Mouse (Mus musculus) Muller cell, postnatal 12 days (primary cell): Measurements from ENCODE around the gene Cacna2d2.
A peak's percentile ranks its signal among the peaks of the same experiment; 100 is the strongest.
"Not testable (repeated sequence)": the region's sequence is repeated elsewhere in the genome, so short reads cannot be mapped to it uniquely, and the experiment has no call there.

Experiments used
- DNase-seq: peaks from one replicate; pipeline ENCODE4 v3.0.0-alpha.2; 2015; ENCODE audit errors: inconsistent ontology term

The Cacna2d2 gene

DNA sequence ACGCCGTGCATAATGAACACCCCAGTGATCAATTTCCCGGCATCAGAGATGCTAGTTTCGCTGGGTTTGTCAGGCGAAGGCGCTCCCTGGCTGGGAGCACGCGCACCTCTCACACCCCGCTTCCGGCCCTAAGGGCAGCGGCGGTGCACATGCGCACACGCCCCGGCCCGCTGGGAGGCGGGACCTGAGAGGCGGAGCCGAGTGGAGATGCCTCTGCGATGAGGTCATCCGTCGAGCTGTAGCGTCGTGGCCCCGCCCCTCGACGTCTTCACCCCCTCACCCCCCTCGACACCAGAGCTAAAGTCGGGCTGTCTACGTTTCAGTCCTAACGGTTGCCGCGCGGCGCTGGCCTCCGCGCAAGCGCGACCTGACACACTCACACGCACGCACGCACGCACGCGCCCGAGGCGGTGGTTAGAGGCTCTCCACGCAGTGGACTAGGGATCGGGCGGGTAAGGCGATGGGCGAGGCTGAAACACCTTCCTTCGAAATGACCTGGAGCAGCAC is 155.0 kb downstream of the Cacna2d2 start:
- peak; percentile 99 for DNase-seq

- DNase-seq = peak; percentile 92
These were observed 155.6 kb downstream of the Cacna2d2 start for GRCm38 (mm10) chr9:107555031-107555457.

DNA sequence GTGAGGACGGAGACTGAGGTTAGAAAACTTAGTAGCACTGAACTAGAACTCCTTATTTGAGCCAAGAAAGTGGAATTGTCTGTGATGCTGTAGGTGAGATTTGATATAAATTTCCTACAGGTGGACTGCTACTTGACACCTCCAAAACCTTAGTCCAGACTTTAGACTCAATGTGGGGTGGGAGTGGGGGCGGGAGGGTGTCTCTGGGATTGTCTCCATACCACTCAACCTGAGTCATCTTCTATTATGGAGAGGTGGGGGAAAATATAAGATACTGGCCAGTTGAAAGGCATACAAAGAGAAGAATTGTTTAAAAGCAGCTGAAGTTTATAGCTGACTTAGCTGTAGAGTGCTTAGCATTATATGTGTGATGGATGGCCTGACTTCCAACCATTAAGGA is 156.3 kb downstream of the Cacna2d2 start:
- peak; percentile 64 for DNase-seq

- DNase-seq = no peak
These were observed 156.9 kb downstream of the Cacna2d2 start for GRCm38 (mm10) chr9:107556346-107556745.

GRCm38 (mm10) chr9:107563029-107563581 is 163.7 kb downstream of the Cacna2d2 start, which contains the start of gene Tusc2:
Gene Tusc2, plus strand, starts transcription at chr9:107563255.
- peak; percentile 93 for DNase-seq

DNA sequence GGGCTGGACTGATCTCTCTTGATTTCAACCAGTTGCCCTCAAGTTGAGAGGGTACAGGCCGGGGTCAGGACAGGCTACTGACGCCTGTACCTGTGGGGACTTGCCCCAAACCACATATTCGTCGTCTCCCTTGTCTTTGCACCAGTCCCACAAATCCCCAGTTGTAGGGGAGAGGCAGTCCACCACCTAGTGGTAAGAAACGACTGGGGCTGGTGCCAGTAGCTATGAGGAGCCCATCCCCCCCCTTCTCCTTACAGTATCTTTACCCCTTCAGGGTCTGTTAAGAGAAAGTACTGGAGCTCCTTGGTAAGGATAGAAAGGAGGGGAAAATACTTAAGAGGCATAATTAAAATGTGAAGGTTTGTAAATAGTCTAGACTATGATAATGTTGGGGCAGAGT is 166.1 kb downstream of the Cacna2d2 start:
- DNase-seq = not testable (repeated sequence)

DNA sequence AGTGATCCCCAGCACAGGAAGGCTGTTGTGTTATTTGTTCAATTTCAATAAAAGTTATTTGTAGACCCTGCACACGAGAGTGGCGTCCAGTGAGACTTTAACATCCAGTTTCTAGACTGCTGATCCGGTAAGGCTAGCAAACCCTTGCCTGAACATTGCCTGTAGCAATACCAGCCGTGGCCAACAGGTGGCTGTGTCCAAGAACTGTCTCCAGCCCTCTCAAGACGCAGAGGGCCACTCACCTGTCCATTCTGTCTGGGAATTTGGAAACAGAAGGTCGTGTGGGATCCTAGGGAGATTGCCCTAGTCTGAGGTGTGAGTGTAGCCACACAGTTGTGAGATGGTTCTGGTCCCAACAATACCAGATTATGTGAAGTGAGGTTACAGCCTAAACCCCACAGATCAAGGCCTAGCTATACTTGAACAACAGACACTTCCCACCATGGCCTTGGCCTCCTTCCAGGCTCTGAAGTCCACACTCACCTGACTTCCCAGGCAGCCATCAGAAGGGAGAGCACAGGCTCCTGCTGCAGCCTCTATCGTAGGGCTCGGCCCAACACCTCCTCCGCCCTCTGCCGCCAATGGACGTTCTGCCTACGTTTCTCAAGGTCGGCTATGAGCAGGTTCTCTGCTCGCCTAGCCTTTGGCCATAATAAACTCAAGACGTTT is 166.8 kb downstream of the Cacna2d2 start:
- DNase-seq = peak; percentile 43

DNA sequence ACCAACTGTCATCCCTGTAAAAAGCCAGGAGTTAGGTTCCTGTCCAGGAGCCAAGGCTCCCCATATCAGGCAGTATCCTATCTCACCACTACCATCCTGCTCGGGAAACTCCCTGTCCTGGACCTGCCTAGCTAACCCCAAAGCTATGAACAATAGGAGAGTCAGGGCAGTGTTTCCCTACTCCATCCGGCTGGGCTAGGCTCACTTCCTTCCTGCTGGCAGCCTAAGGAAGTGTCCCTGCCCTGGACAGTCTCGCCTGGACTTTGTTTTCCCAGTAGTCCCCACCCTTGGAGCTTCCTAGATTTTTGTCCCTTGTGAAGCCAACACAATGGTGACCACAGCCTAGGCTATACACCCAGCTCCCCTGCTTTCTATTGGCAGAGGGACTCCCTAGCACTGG is 167.4 kb downstream of the Cacna2d2 start:
- DNase-seq = no peak

GRCm38 (mm10) chr9:107567702-107568319 is 168.4 kb downstream of the Cacna2d2 start, which contains the start of gene Hyal2:
Gene Hyal2, plus strand, starts transcription at chr9:107567945.
- DNase-seq = no peak

DNA sequence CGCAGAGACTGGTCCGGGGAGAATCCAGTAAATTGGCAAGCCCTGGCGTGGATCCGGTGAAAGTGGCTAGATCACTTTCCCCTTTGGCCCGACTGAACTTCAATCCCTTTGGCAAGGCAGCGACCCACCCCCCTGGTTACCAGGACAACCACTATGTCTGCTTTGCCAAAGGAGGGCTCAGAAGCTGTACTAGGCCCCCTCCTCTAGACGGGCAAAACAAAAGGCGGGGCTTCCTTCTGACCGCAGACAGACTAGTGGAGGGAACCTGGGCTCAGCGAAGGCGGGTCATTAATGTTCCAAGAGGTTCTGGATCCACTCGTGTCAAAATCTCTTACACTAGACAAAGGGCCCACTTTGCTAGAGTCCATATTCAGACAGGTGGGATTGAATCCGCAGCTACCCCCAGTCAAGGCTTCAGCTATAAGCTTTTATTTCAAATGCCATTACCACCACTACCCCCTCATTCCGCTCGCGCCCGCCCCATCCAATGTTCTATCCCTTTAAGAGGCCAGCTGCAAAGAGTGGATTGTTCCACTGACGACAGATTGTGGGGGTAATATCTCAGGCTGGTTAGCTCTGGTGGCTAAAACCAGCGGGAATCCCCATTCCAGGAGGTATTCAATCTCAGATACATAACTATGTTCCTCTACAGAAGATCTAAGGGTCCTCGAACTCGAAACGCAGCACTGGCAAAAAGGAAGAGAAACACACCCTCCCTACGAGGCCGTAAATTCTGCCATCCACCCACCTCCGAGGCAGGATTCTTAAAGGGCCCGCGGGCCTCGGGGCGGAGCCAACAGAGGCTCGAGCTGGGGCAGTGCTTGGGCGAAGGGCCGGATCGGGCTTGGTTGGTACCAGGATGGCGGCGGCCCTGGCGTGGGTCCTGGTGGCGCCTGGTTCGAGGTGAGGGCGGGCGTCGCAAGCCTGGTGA is 169.2 kb downstream of the Cacna2d2 start:
- DNase-seq = peak; percentile 93

- no peak for DNase-seq
These were observed 169.9 kb downstream of the Cacna2d2 start for GRCm38 (mm10) chr9:107569270-107569669.

DNA sequence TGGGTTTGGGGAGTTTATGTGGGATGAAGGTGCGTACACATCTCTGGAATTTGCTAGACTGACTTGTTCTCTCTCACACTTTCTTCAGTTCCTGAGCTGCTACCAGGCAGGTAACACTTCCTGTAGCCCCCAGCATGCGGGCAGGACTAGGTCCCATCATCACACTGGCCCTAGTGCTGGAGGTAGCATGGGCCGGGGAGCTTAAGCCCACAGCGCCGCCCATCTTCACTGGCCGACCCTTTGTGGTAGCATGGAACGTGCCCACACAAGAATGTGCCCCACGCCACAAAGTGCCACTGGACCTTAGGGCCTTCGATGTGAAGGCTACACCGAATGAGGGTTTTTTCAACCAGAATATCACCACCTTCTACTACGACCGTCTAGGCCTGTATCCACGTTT is 170.6 kb downstream of the Cacna2d2 start:
- no peak for DNase-seq

DNA sequence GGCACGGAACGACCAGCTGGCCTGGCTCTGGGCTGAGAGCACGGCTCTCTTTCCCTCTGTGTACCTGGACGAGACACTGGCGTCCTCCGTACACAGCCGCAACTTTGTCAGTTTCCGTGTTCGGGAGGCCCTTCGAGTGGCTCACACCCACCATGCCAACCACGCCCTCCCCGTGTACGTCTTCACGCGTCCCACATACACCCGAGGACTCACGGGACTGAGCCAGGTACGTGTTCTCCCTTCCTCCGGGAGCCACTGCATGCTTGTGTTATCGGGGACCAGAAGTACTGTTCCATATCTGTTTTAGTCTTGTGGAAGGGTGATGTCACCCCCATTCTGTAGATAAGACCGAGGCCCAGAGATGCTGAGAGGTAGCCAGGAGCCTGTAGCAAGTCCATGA is 171.4 kb downstream of the Cacna2d2 start:
- no peak for DNase-seq

DNA sequence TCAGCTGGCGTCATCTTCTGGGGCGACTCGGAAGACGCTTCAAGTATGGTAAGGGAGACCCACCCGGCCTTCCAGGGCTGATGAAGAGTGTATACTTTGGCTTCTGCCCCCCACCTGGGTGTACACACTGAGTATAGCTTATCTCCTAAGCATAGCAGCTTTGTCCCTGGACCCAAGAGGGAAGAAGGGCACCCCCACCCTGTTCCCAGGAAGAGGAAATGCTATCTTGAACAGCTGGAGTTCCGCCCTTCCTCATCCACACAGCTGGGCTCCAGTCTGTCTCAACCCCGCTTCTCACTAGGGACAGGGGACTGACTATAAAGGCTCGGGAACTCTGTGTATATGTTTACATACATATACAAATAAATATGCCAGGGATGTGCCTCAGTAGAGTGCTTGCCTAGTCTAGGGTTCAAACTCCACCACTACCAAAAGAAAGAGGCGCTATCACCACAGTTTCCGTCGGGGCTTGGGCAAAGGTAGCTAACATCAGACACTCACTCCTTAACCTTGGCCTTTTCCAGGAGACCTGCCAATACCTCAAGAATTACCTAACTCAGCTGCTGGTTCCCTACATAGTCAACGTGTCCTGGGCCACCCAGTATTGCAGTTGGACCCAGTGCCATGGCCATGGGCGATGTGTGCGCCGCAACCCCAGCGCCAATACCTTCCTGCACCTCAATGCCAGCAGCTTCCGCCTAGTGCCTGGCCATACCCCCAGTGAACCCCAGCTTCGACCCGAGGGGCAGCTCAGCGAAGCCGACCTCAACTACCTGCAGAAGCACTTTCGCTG is 172.3 kb downstream of the Cacna2d2 start:
- no peak for DNase-seq

GRCm38 (mm10) chr9:107572327-107572662 is 172.9 kb downstream of the Cacna2d2 start:
- no peak for DNase-seq

GRCm38 (mm10) chr9:107573774-107574173 is 174.4 kb downstream of the Cacna2d2 start:
- DNase-seq = not testable (repeated sequence)

DNA sequence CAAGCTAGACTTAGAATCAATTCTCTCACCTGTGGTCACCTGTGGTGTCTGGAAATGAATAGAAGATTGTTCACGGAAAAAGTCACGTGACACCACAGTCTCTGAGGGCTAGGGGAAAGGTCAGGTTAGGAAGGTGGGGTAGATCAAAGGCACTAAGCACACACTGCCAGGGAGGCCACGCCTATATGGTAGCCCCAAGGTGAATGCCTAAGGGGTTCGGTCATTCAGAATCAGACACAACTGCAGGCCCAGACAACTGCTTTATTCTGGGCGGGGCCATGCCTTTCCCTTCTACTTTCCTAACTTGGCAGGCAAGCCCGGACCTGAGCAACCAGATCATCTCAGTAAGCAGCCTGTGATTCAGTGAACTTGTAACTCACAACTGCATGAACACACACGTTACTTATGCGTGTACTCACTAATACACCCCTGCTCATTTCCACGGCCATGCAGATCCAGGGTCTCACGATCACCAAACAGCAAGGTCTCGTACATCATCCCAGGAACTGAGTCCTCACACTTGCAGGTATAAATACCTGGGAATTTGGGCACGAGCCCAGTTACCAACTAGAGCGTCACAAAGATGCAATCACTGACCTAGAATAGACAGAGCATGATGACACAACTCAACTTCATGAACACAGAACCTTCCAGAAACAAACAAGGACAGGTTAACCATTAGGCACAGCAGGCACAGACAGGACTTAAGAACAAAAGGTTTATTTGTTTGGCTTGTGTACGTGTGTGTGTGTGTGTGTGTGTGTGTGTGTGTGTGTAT is 176.4 kb downstream of the Cacna2d2 start:
- no peak for DNase-seq

GRCm38 (mm10) chr9:107576357-107577107 is 177.1 kb downstream of the Cacna2d2 start, which contains the start of gene Hyal1:
Gene Hyal1, plus strand, starts transcription at chr9:107576927.
- peak; percentile 92 for DNase-seq

DNA sequence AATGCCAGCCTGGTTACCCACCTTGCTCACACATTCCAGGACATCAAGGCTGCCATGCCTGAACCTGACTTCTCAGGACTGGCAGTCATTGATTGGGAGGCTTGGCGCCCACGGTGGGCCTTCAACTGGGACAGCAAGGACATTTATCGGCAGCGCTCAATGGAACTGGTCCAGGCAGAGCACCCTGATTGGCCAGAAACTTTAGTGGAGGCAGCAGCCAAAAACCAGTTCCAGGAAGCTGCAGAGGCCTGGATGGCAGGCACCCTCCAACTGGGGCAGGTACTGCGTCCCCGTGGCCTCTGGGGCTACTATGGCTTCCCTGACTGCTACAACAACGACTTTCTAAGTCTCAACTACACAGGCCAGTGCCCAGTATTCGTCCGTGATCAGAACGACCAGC is 178.5 kb downstream of the Cacna2d2 start:
- DNase-seq = no peak
